Mouse (Mus musculus): Measurements from ENCODE around the gene Oaz2. TPM values are rescaled to one million over a fixed set of nuclear protein-coding genes. Genes with fewer than 3 reads are reported as not detected.
"Not testable (repeated sequence)": the region's sequence is repeated elsewhere in the genome, so short reads cannot be mapped to it uniquely, and the experiment has no call there.

Gene Oaz2
- polyA plus RNA-seq, 1 experiment from 2014 or later: 208 TPM

DNA sequence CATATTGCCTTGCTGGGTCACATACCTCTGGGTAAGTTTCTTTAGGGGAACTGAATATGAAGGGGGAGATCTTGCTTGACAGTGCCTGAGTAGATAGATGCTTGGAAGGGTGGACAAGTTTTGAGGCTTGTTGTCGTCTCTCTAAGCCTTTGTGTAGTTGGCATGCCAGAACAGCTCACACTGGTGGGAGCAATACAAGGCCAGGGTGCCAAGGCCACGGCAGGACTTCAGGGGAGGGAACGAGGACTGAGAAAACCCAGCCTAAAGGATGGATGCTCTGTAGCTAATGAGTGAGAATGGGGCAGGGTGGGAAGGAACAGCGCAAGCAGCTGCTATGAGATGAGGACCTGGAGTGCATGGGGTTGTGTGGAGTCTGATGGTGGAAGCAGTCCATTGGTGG is 22.8 kb upstream of the Oaz2 start:
- Histone ChIP-seq H3K9me3 (ENCODE audit: control insufficient read depth, low read length) (no peaks in the 10 kb centered on the region), H3K4me2 (ENCODE audit: low read depth, low read length, severe bottlenecking) (no peak overlapping the region), H3K4me1 (replicated peaks; ENCODE audit: control insufficient read depth, insufficient read depth, low read length) (peaks cover 8% of the 10 kb centered on the region), H3K27ac (ENCODE audit: low read depth, low read length) (no peak overlapping the region), H3K9ac (ENCODE audit: low read length) (no peak overlapping the region), H3K4me3 (ENCODE audit: low read depth, low read length) (no peak overlapping the region), H3K36me3 (ENCODE audit: control insufficient read depth, insufficient read depth, low read length) (no peaks in the 10 kb centered on the region), H3K27me3 (ENCODE audit: control insufficient read depth, insufficient read depth, low read length) (no peaks in the 10 kb centered on the region)
- ATAC-seq (replicated peaks; ENCODE audit: low FRiP score): no peak
- 87% methylated on average over 4 of the region's 4 CpGs for WGBS
- no peak for DNase-seq (ENCODE audit: low spot score)

DNA sequence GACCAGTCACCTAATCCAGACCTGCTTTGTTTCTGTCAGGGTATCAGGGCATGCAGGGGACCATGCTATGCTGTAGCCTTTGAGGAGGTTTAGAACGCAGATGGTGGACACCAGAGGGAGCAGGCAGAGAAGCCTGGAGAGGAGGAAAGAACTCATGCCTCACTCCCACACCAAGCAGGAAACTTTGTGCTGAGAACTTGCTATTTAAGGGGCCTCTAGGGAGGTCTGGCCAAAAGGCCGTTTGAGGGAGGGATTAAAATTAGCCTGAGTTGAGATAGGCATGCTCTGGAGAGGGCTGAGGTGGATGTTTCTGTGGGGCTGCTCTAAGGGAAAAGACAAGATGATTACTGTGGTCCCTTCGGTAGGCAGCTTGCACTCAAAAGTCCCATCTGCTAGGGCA is 21.8 kb upstream of the Oaz2 start:
- H3K9ac ChIP-seq (ENCODE audit: low read length): no peak overlapping the region
- H3K4me2 ChIP-seq (ENCODE audit: low read depth, low read length, severe bottlenecking): no peak overlapping the region
- H3K27me3 ChIP-seq (ENCODE audit: control insufficient read depth, insufficient read depth, low read length): no peaks in the 10 kb centered on the region
- 56% methylated on average over 3 of the region's 3 CpGs for WGBS
- H3K9me3 ChIP-seq (ENCODE audit: control insufficient read depth, low read length): no peaks in the 10 kb centered on the region
- H3K4me3 ChIP-seq (ENCODE audit: low read depth, low read length): no peak overlapping the region
- H3K36me3 ChIP-seq (ENCODE audit: control insufficient read depth, insufficient read depth, low read length): no peaks in the 10 kb centered on the region
- no peak for DNase-seq (ENCODE audit: low spot score)
- peaks cover 4% of the 10 kb centered on the region; the same call in 1 of the 2 replicates for H3K4me1 ChIP-seq (replicated peaks; ENCODE audit: control insufficient read depth, insufficient read depth, low read length)
- no peak for ATAC-seq (replicated peaks; ENCODE audit: low FRiP score)
- H3K27ac ChIP-seq (ENCODE audit: low read depth, low read length): no peak overlapping the region

DNA sequence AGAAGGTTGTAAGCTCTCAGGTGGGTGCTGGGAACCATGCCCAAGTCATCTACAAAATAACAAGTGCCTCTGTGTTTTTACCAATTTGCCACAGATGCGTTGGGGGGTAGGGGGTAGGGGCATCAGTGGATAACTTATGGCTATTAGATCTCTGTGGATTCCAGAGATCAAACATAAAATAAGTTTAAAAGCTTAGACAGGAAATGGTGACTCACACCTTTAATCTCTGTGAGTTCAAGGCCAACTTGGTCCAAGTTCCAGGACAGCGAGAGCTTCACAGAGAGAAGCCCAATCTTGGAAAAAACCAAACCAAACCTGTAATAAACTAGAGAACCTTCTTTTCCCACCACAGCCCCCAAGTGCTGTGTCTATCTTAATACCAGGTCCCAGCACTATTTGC is 21.0 kb upstream of the Oaz2 start:
- H3K36me3 ChIP-seq (ENCODE audit: control insufficient read depth, insufficient read depth, low read length): no peaks in the 10 kb centered on the region
- no peak overlapping the region for H3K27ac ChIP-seq (ENCODE audit: low read depth, low read length)
- H3K4me3 ChIP-seq (ENCODE audit: low read depth, low read length): no peak overlapping the region
- WGBS: 94% methylated on average over 2 of the region's 2 CpGs
- H3K27me3 ChIP-seq (ENCODE audit: control insufficient read depth, insufficient read depth, low read length): no peaks in the 10 kb centered on the region
- DNase-seq (ENCODE audit: low spot score) (no peak), ATAC-seq (replicated peaks; ENCODE audit: low FRiP score) (no peak)
- peaks cover under 1% of the 10 kb centered on the region; the same call in 1 of the 2 replicates for H3K4me1 ChIP-seq (replicated peaks; ENCODE audit: control insufficient read depth, insufficient read depth, low read length)
- no peaks in the 10 kb centered on the region for H3K9me3 ChIP-seq (ENCODE audit: control insufficient read depth, low read length)
- H3K9ac ChIP-seq (ENCODE audit: low read length): no peak overlapping the region
- H3K4me2 ChIP-seq (ENCODE audit: low read depth, low read length, severe bottlenecking): no peak overlapping the region

DNA sequence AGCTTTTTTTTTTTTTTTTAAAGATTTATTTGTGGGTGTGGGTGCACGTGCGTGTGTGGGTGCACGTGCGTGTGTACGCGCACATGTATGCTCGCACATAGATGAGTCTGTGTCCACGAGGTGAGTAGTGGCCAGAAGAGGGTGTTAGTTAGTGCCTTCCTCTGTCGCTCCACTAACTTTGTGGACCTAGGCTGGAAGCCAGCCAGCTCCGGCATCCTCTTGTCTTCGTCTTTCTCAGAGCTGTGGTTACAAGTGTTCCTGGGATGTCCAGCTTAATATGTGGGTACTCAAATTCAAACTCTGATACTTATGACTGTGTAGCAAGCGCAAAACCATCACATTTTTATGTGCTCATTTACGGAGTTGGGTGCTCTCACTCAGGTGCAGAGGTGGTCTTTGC is 19.1 kb upstream of the Oaz2 start:
- DNase-seq (ENCODE audit: low spot score) (no peak), ATAC-seq (replicated peaks; ENCODE audit: low FRiP score) (no peak)
- no peaks in the 10 kb centered on the region for H3K9me3 ChIP-seq (ENCODE audit: control insufficient read depth, low read length)
- no peak overlapping the region for H3K27ac ChIP-seq (ENCODE audit: low read depth, low read length)
- H3K9ac ChIP-seq (ENCODE audit: low read length): no peak overlapping the region
- H3K4me3 ChIP-seq (ENCODE audit: low read depth, low read length): no peak overlapping the region
- H3K36me3 ChIP-seq (ENCODE audit: control insufficient read depth, insufficient read depth, low read length): no peaks in the 10 kb centered on the region
- WGBS: 94% methylated on average over 13 of the region's 13 CpGs
- no peaks in the 10 kb centered on the region for H3K27me3 ChIP-seq (ENCODE audit: control insufficient read depth, insufficient read depth, low read length)
- H3K4me2 ChIP-seq (ENCODE audit: low read depth, low read length, severe bottlenecking): no peak overlapping the region
- H3K4me1 ChIP-seq (replicated peaks; ENCODE audit: control insufficient read depth, insufficient read depth, low read length): no peaks in the 10 kb centered on the region

DNA sequence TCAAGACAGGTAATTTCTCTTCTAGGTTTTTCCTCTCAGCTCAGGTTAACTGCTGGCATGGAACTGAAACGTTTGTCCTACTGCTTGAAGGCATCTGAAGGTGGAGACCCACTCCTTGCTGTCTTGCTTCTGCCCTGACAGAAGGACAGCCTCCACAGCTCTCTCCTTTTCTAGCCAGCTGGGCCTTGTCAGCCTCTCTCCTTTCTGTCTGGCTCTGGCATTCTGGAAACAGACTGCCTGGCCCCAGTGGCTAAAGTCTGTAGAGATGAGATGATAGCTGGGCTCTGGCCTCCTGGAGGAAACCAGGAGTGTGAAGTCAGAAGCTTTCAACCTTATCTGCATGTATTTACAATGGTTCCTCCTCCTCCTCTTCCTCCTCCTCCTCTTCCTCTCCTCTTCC is 17.8 kb upstream of the Oaz2 start:
- WGBS: 74% methylated on average over 1 of the region's 1 CpGs
- DNase-seq (ENCODE audit: low spot score) (no peak), ATAC-seq (replicated peaks; ENCODE audit: low FRiP score) (no peak)
- Histone ChIP-seq H3K27me3 (ENCODE audit: control insufficient read depth, insufficient read depth, low read length) (no peaks in the 10 kb centered on the region), H3K4me1 (replicated peaks; ENCODE audit: control insufficient read depth, insufficient read depth, low read length) (no peaks in the 10 kb centered on the region), H3K9ac (ENCODE audit: low read length) (no peak overlapping the region), H3K27ac (ENCODE audit: low read depth, low read length) (no peak overlapping the region), H3K36me3 (ENCODE audit: control insufficient read depth, insufficient read depth, low read length) (no peaks in the 10 kb centered on the region), H3K4me2 (ENCODE audit: low read depth, low read length, severe bottlenecking) (no peak overlapping the region), H3K4me3 (ENCODE audit: low read depth, low read length) (no peak overlapping the region), H3K9me3 (ENCODE audit: control insufficient read depth, low read length) (no peaks in the 10 kb centered on the region)

DNA sequence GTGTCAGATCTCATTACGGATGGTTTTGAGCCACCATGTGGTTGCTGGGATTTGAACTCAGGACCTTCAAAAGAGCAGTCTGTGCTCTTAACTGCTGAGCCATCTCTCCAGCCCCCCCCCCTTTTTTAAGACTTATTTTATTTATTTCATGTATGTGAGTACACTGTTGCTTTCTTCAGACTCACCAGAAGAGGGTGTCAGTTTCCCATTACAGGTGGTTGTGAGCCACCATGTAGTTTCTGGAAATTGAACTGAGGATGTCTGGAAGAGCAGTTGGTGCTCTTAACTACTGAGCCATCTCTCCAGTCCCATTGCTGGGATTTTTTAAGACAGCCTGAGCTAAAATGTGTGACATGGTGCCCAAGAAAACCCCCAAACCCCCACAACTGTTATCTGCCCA is 15.8 kb upstream of the Oaz2 start:
- H3K9ac ChIP-seq (ENCODE audit: low read length); H3K27me3 ChIP-seq (ENCODE audit: control insufficient read depth, insufficient read depth, low read length); H3K4me1 ChIP-seq (replicated peaks; ENCODE audit: control insufficient read depth, insufficient read depth, low read length); ATAC-seq (replicated peaks; ENCODE audit: low FRiP score); H3K9me3 ChIP-seq (ENCODE audit: control insufficient read depth, low read length); H3K36me3 ChIP-seq (ENCODE audit: control insufficient read depth, insufficient read depth, low read length); H3K27ac ChIP-seq (ENCODE audit: low read depth, low read length); DNase-seq (ENCODE audit: low spot score); H3K4me2 ChIP-seq (ENCODE audit: low read depth, low read length, severe bottlenecking); H3K4me3 ChIP-seq (ENCODE audit: low read depth, low read length): not testable (repeated sequence)
- WGBS: 87% methylated on average over 1 of the region's 1 CpGs

DNA sequence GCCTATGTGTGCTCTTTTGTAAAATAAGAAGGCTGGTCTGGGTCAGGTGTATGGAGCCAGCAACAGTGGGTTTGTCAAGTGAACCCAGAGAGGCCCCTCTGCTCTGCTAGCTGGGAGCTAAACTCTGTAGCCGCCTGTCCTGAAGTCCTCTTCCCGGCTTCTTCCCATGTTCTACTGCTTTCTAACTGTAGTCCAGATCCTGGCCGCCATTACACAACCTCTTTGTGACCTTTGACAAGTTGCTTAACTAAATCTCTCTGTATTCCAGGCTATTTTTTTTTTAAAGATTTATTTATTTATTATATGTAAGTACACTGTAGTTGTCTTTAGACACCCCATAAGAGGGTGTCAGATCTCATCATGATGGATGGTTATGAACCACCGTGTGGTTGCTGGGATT is 14.1 kb upstream of the Oaz2 start:
- no peaks in the 10 kb centered on the region for H3K27me3 ChIP-seq (ENCODE audit: control insufficient read depth, insufficient read depth, low read length)
- 92% methylated on average over 4 of the region's 4 CpGs for WGBS
- no peak overlapping the region for H3K27ac ChIP-seq (ENCODE audit: low read depth, low read length)
- no peaks in the 10 kb centered on the region for H3K9me3 ChIP-seq (ENCODE audit: control insufficient read depth, low read length)
- H3K9ac ChIP-seq (ENCODE audit: low read length): no peak overlapping the region
- no peaks in the 10 kb centered on the region for H3K36me3 ChIP-seq (ENCODE audit: control insufficient read depth, insufficient read depth, low read length)
- no peak for DNase-seq (ENCODE audit: low spot score)
- H3K4me2 ChIP-seq (ENCODE audit: low read depth, low read length, severe bottlenecking): no peak overlapping the region
- H3K4me3 ChIP-seq (ENCODE audit: low read depth, low read length): no peak overlapping the region
- no peak for ATAC-seq (replicated peaks; ENCODE audit: low FRiP score)
- H3K4me1 ChIP-seq (replicated peaks; ENCODE audit: control insufficient read depth, insufficient read depth, low read length): no peaks in the 10 kb centered on the region

DNA sequence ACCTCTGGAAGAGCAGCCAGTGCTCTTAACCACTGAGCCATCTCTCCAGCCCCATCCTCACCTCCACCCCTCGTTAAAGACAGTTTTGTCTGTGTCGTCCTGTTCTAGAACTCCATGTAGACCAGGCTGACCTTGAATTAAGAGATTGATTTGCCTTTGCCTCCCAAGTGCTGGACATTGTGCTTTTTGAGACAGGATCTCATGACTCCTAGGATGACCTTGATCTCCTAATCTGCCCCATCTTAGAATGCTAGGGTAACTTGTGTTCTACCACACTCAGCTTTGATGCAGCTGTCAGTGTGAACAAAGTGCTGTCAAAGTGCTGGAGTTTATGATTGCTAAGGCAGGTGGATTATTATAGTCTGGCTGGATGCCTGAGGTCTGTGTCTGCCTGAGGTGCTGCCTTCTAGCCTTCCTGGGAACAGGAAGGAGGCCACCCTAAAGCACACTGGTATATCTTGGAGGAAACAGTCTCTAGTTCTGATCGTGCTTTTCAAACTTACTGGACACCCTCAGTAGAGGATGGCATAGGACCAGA is 13.0 kb upstream of the Oaz2 start:
- DNase-seq (ENCODE audit: low spot score) (no peak), ATAC-seq (replicated peaks; ENCODE audit: low FRiP score) (no peak)
- no peak overlapping the region for H3K27ac ChIP-seq (ENCODE audit: low read depth, low read length)

DNA sequence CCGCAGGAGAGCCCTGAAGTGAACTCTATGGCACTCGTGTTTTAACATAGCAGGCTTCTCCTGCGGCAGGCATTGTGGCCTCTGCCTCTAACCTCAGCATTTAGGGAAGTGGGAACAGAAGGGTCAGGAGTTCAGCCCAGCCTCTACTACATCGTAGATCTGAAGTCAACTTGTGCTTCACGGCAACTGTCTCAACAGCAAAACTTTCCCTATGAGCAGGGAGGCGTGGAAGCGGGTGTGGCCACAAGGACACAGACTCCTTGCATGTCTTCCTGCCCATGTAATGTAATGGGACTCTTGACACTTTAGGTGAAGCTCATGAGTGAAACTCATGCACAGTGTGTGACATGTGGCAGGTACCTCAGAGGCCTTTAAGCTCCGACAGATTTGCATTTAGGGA is 12.3 kb upstream of the Oaz2 start:
- Histone ChIP-seq H3K27me3 (ENCODE audit: control insufficient read depth, insufficient read depth, low read length) (no peaks in the 10 kb centered on the region), H3K4me1 (replicated peaks; ENCODE audit: control insufficient read depth, insufficient read depth, low read length) (no peaks in the 10 kb centered on the region), H3K4me3 (ENCODE audit: low read depth, low read length) (no peak overlapping the region), H3K27ac (ENCODE audit: low read depth, low read length) (no peak overlapping the region), H3K9ac (ENCODE audit: low read length) (no peak overlapping the region), H3K4me2 (ENCODE audit: low read depth, low read length, severe bottlenecking) (no peak overlapping the region), H3K9me3 (ENCODE audit: control insufficient read depth, low read length) (no peaks in the 10 kb centered on the region), H3K36me3 (ENCODE audit: control insufficient read depth, insufficient read depth, low read length) (no peaks in the 10 kb centered on the region)
- 87% methylated on average over 8 of the region's 8 CpGs for whole genome bisulfite sequencing
- ATAC-seq (replicated peaks; ENCODE audit: low FRiP score): no peak
- no peak for DNase-seq (ENCODE audit: low spot score)

More for the DNA sequence above, 13.0 kb upstream of the Oaz2 start:
- Histone ChIP-seq H3K9me3 (ENCODE audit: control insufficient read depth, low read length) (no peaks in the 10 kb centered on the region), H3K36me3 (ENCODE audit: control insufficient read depth, insufficient read depth, low read length) (no peaks in the 10 kb centered on the region), H3K27me3 (ENCODE audit: control insufficient read depth, insufficient read depth, low read length) (no peaks in the 10 kb centered on the region), H3K4me3 (ENCODE audit: low read depth, low read length) (no peak overlapping the region), H3K9ac (ENCODE audit: low read length) (no peak overlapping the region), H3K4me1 (replicated peaks; ENCODE audit: control insufficient read depth, insufficient read depth, low read length) (no peaks in the 10 kb centered on the region), H3K4me2 (ENCODE audit: low read depth, low read length, severe bottlenecking) (no peak overlapping the region)
- 93% methylated on average over 3 of the region's 3 CpGs for WGBS

Data from forebrain, embryonic 11.5 days (tissue).